Mouse (Mus musculus) kidney, adult 2 months (tissue): ENCODE measurements around the gene Tfb2m. TPM values are rescaled to one million over a fixed set of nuclear protein-coding genes. Genes with fewer than 3 reads are reported as not detected.

Experiments
- DNase-seq: peaks from one replicate; pipeline ENCODE4 v3.0.0; 2021
- H3K27ac ChIP-seq: fragments of 200-500 bp; 2 replicates; pipeline ENCODE4 v1.5.1; 2012; ENCODE audit warnings: low read depth, low read length, control low read depth, inconsistent platforms; ENCODE audit not compliant: insufficient read depth
- H3K27me3 ChIP-seq: fragments of 200-500 bp; replicated peaks from 2 replicates; pipeline ENCODE4 v1.6.1; 2012; ENCODE audit warnings: mild to moderate bottlenecking, moderate library complexity, low read length, inconsistent platforms; ENCODE audit not compliant: control insufficient read depth, insufficient read depth
- H3K36me3 ChIP-seq: fragments of 200-500 bp; 2 replicates; pipeline ENCODE4 v1.6.1; 2012; ENCODE audit warnings: mild to moderate bottlenecking, moderate library complexity, low read length, inconsistent platforms; ENCODE audit not compliant: control insufficient read depth, insufficient read depth
- H3K4me1 ChIP-seq: fragments of 200-500 bp; 2 replicates; pipeline ENCODE4 v1.6.1; 2011; ENCODE audit warnings: low read length; ENCODE audit not compliant: control insufficient read depth, insufficient read depth
- H3K4me3 ChIP-seq: fragments of 200-500 bp; 2 replicates; pipeline ENCODE4 v1.5.1; 2011; ENCODE audit warnings: mild to moderate bottlenecking, low read depth, low read length, control low read depth; ENCODE audit not compliant: insufficient read depth
- CTCF ChIP-seq: fragments of 200-500 bp; conservative IDR thresholded peaks from 2 replicates; pipeline ENCODE4 v1.5.1; 2011; ENCODE audit warnings: low read depth, mild to moderate bottlenecking, control low read depth, low read length, moderate library complexity, mixed read lengths; ENCODE audit not compliant: insufficient read depth, insufficient read length
- POLR2A ChIP-seq: fragments of 200-500 bp; IDR thresholded peaks from one replicate; pipeline ENCODE4 v1.6.1; 2011; ENCODE audit warnings: low read depth, low read length, control low read depth
- WGBS: fragments of 180-500 bp; shearing (Covaris S2); methylation state at CpG from one replicate; pipeline ENCODE4 v1.1.7; 2018; 5-methylcytosine and 5-hydroxymethylcytosine counted together
- polyA plus RNA-seq: library from polyadenylated mRNA; depleted of rRNA; stranded (reverse); fragments of >200 nt; gene quantifications from 2 replicates; pipeline ENCODE4 v1.2.3, GENCODE M21; 2012

Tfb2m gene
- polyA plus RNA-seq, 1 experiment, result 18.8 TPM

- H3K27me3 ChIP-seq, result no peaks in the 10 kb centered on the region
- no peak for TF ChIP-seq CTCF
- TF ChIP-seq POLR2A, result no peak
- WGBS, result 92% methylated on average over 5 of the region's 5 CpGs
- no peaks in the 10 kb centered on the region for H3K36me3 ChIP-seq
- H3K4me1 ChIP-seq, result peaks cover 20% of the 10 kb centered on the region; the same call in 1 of the 2 replicates
- H3K4me3 ChIP-seq, result no peak overlapping the region
- no peak overlapping the region for H3K27ac ChIP-seq
- no peak for DNase-seq
Measured at GRCm38 (mm10) chr1:179548996-179549752, 3.1 kb upstream of the Tfb2m start.

- H3K4me1 ChIP-seq, result peaks cover 14% of the 10 kb centered on the region; the same call in 1 of the 2 replicates
- no peak overlapping the region for H3K4me3 ChIP-seq
- no peaks in the 10 kb centered on the region for H3K36me3 ChIP-seq
- TF ChIP-seq CTCF, result no peak
- no peak for TF ChIP-seq POLR2A
- 78% methylated on average over 11 of the region's 11 CpGs for WGBS
- H3K27me3 ChIP-seq, result no peaks in the 10 kb centered on the region
- H3K27ac ChIP-seq, result no peak overlapping the region
- DNase-seq, result no peak
Measured at GRCm38 (mm10) chr1:179548220-179548619, 2.2 kb upstream of the Tfb2m start.

- Histone ChIP-seq H3K4me1 (peaks cover 11% of the 10 kb centered on the region; the same call in 1 of the 2 replicates), H3K36me3 (no peaks in the 10 kb centered on the region), H3K4me3 (peak overlapping the region; percentile 14; the same call in 1 of the 2 replicates), H3K27ac (no peak overlapping the region), H3K27me3 (no peaks in the 10 kb centered on the region)
- 8% methylated on average over 5 of the region's 5 CpGs for WGBS
- TF ChIP-seq POLR2A (no peak), CTCF (no peak)
- DNase-seq, result peak; percentile 46
Measured at GRCm38 (mm10) chr1:179547176-179547575, 1.1 kb upstream of the Tfb2m start.

GRCm38 (mm10) chr1:179546551-179546917 lies 467 bp upstream of the Tfb2m start:
- peaks cover 11% of the 10 kb centered on the region; the same call in 1 of the 2 replicates for H3K4me1 ChIP-seq
- no peak for TF ChIP-seq POLR2A
- no peak for TF ChIP-seq CTCF
- WGBS, result under 1% methylated on average over 44 of the region's 44 CpGs
- DNase-seq, result no peak
- H3K4me3 ChIP-seq, result peak overlapping the region; percentile 83
- H3K36me3 ChIP-seq, result no peaks in the 10 kb centered on the region
- H3K27me3 ChIP-seq, result no peaks in the 10 kb centered on the region
- peak overlapping the region; percentile 78 for H3K27ac ChIP-seq

- no peaks in the 10 kb centered on the region; the same call in 1 of the 2 replicates for H3K36me3 ChIP-seq
- H3K27ac ChIP-seq, result no peak overlapping the region
- no peaks in the 10 kb centered on the region for H3K27me3 ChIP-seq
- WGBS, result 64% methylated on average over 3 of the region's 3 CpGs
- no peak for DNase-seq
- no peak overlapping the region for H3K4me3 ChIP-seq
- peak; percentile 37; the same call in 1 of the 2 replicates for TF ChIP-seq CTCF
- TF ChIP-seq POLR2A, result no peak
- peaks cover 6% of the 10 kb centered on the region; the same call in 1 of the 2 replicates for H3K4me1 ChIP-seq
Measured at GRCm38 (mm10) chr1:179541502-179541901, 4.6 kb downstream of the Tfb2m start.

GRCm38 (mm10) chr1:179539887-179540286 lies 6.2 kb downstream of the Tfb2m start:
- Histone ChIP-seq H3K36me3 (no peaks in the 10 kb centered on the region; the same call in 1 of the 2 replicates), H3K4me3 (no peak overlapping the region), H3K27ac (no peak overlapping the region), H3K27me3 (no peaks in the 10 kb centered on the region), H3K4me1 (no peaks in the 10 kb centered on the region)
- 42% methylated on average over 3 of the region's 3 CpGs for WGBS
- peak; percentile 23 for DNase-seq
- TF ChIP-seq POLR2A, result no peak
- TF ChIP-seq CTCF, result no peak

GRCm38 (mm10) chr1:179539054-179539453 lies 7.0 kb downstream of the Tfb2m start:
- Histone ChIP-seq H3K27ac (no peak overlapping the region), H3K4me1 (no peaks in the 10 kb centered on the region), H3K36me3 (no peaks in the 10 kb centered on the region; the same call in 1 of the 2 replicates), H3K27me3 (no peaks in the 10 kb centered on the region), H3K4me3 (no peak overlapping the region)
- DNase-seq, result no peak
- TF ChIP-seq CTCF, result no peak
- no peak for TF ChIP-seq POLR2A
- whole genome bisulfite sequencing, result 91% methylated on average over 3 of the region's 3 CpGs
